Mouse (Mus musculus): ENCODE results near the gene Gpx1.
A peak's percentile ranks its signal among the peaks of the same experiment; 100 is the strongest.
"Not testable (repeated sequence)": the region's sequence is repeated elsewhere in the genome, so short reads cannot be mapped to it uniquely, and the experiment has no call there.

Gpx1 gene

DNA sequence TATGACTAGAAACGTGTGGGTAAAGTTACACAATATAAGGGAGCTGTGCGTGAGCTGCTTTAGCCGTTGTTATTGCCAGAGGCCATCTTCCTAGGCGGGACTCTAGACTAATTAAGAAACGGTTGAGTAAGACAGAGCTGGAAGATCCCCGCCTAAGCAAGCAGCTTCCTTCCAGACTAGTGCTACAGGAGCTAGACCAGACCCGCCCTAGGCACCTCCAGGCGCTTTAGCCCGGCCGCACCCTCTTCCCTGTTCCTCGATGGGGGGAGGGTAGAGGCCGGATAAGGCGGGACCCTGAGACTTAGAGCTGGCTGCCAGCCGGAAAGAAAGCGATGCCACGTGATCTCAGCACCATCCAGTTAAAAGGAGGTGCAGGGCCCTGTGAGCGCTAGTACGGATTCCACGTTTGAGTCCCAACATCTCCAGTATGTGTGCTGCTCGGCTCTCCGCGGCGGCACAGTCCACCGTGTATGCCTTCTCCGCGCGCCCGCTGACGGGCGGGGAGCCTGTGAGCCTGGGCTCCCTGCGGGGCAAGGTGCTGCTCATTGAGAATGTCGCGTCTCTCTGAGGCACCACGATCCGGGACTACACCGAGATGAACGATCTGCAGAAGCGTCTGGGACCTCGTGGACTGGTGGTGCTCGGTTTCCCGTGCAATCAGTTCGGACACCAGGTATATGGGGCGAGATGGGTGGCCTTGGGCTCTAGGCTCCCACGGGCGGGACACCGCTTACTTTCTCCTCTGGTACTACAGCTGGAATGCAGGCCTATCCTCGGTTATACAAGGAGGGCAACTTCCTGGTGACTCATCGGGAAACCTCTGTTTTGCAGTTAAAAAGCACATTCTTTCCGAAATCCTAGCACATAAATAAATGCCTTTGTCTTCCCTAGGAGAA is at the start of gene Gpx1:
Gene Gpx1 (plus strand): TSS at position 18 of the 896 bp plus-strand sequence.
- DNase-seq (ENCODE audit: low spot score in 2 of 2), result peak; percentile 61 to 68

DNA sequence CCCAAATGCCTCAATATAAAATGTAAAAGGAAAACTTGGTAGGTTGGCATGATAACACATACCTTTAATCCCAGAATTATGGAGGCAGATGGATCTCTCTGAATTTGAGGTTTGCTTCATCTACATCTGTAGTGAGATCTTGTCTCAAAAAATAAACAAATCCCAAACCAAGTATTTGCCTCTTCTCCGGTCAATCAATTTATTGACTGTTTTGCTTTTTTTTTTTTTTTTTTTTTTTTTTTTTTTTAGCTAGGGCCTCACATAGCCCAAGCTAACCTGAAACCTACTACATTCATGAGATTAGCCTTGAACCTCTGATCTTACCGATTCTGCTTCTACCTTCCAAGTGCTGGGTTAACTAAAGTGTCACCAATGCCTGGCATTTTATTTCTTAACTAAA is 49.4 kb upstream of the Gpx1 start:
- DNase-seq (ENCODE audit: low spot score in 2 of 2), result no peak

DNA sequence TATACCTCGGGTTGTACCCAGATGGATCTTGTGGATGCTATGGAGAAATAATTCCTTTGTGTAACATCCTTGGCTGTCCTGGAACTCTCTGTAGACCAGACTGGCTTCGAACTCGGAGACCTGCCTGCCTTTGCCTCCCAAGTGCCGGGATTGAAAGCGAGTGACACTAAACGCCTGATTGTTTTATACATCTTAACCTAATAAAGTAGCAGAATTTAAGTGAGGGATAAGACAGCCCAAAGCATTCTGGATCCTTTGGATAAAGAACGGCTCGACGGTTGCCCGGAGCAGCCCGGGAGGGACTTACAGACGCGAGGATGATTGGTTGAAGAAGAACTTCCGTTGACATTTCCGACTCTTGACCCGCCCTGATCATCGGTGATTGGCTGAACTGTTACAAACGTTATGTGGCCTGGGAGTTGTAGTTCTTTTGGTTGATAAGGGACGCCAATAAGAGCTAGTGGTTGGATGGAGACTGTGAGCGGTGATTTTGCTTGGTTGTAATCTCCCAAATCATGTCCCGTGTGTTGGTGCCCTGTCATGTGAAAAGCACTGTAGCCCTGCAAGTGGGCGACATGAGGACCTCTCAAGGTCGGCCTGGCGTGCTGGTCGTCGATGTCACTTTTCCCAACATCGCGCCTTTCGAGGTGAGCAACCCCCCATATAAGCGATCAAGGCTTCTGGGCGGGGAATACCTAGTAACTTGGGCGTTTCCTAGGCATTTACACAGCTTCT is 48.5 kb upstream of the Gpx1 start, which contains the start of gene Nicn1:
Gene Nicn1 (plus strand): TSS at position 414 of the 735 bp plus-strand sequence.
- DNase-seq (ENCODE audit: low spot score in 2 of 2), result peak; percentile 82 to 88

DNA sequence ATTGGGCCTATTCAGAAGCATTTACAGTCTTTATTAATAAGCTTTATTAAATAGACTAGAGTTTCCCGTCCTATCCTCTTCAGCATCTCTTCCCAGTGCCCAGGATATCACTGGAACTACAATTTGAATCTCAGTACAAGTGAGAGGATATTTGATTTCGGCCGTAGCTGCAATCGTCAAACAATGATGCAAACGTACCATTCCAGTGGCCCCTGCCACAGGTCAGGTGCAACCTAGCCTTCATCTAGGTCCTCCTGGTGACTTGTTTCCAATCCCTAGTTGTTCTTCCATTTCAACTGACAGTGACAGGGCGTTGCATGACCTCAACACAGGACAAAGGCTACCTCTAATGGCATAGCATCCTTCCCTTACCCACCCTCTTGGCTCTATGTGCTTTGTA is 47.9 kb upstream of the Gpx1 start:
- no peak for DNase-seq (ENCODE audit: low spot score in 2 of 2)

DNA sequence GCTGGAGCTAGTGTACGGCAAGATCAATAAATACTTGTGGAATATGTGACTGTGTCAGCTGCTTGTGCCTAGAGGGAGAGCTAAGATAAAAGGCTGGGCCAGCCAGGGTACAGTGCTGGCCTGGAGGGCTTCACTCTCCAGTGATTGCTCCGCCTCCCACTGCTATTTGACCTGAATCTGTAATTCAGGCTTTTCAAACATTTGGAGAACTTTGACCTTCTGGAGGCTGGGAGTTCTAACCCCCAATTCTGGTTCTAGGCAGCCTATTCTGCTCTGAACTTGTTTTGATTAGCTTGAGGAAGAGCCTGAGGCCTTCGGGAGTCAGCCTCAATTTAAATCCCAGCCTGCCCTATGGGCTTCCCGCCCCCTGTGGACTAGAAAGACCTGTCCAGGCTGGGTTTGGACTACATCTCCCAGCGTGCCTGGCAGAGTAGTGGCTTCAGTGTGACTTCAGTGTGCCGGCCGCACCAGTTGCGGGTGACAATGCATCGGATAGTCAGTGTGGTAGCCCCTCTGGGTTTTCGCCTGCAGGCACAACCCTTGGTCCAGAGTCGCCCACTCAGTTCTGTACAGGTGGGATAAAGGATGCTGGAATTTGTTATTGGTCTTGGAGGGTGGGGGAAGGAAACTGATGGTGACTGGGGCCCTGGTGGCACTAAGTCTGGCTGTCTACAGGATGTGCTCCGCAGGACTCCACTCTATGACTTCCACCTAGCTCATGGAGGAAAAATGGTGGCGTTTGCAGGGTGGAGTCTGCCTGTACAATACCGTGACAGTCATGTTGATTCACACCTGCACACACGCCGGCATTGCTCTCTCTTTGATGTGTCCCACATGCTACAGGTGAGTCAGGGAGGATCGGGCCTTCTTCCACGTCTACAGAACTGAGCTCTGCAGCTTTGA is 42.0 kb upstream of the Gpx1 start, which contains the start of gene Amt:
Gene Amt (plus strand): TSS at position 401 of the 903 bp plus-strand sequence.
- DNase-seq (ENCODE audit: low spot score in 2 of 2), result peak in 1 of 2 experiments; percentile 32

DNA sequence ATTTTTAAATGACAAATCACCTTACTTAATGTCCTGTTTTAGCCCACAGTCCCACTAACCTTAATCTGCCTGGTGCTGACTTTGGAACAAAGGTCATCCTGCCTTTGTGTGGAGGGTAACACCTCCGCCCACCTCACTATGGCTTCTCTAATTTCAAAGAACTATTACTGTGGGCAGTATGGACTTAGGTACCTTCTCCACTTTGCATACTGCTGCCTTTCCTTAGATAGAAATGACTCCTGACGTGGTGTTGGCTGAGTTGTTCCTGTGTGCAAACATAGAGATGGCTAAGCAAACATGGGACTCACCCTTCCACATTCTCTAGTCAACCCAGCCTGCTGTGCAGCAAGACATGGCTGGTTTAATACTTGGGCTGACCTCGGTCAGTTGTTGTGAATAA is 36.9 kb upstream of the Gpx1 start:
- DNase-seq (ENCODE audit: low spot score in 2 of 2), result no peak

DNA sequence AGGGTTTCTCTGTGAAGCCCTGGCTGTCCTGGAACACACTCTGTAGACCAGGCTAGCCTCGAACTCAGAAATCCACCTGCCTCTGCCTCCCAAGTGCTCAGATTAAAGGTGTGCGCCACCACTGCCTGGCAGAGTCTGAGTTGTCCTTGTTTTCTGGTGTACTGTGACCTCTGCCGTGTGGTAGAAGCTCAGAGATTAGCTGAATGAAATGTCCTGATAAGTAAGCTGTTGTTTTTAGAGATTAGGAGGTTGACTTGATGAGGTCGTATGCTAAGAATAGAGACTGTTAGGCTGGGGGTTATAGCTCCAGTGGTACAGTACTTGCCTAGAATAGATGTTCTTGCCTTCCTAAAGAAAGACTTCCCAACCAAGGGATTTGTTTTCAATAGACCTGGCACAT is 34.0 kb upstream of the Gpx1 start:
- no peak for DNase-seq (ENCODE audit: low spot score in 2 of 2)

DNA sequence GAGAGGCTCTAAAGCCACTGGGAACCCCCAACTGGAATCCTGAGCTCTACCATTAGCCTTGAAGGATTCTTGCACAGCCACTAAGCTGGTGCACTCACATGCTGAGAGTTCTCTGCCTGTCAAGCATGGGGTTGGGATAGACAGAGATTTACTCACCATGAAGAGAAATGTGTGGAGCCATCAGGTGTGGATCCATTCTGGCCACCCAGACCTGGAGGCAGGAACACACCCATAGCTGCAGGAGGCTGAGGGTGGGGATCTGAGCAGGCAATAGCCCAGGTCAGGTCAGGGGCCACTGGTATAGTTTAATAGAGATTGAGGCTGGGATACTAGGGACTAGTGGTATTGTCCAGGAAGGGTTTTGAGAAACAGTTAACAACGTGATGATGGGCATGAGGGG is 33.5 kb upstream of the Gpx1 start:
- no peak for DNase-seq (ENCODE audit: low spot score in 2 of 2)

DNA sequence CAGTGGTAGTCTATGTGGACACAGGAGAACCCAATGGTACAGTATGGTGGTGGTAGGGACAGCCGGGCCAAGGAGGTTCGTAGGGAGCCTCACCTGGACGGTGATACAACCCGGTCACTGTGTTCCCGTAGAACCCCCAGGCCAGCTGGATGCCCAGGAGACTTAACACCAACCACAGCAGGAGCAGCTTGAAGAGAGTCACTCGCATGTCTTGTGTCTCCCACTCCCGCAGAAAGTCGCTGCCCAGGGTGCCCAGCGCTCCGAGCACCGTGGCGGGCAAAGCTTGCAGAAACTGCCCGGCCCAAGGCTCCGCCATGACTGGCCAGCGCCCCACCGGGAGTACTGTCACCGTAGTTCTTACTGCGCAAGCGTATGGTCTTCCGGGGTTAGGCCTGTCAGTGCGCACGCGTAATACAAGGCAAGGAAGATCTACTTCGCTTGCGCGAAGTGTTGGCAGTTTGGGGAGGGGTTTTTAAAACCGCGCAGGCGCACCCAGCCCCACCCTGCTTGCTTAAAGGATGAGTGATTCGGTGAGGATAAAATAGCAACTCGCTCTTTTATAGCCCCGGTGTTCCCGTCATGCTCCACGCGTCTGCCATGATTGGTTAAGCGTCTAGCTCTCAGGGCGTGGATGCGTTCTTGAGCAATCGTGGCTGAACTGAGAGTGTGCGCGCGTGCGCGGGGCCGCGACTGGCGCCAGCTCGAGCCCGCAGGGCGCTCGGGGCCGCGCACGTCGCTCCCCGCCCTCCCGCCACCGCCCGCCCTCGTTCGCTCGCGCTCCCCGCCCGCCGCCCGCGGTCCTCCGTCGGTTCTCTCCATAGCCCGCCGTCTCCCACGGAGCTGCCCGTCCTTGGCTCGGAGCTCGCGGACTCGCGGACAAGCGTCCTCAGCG is 32.8 kb upstream of the Gpx1 start, which contains the start of the genes Rhoa and Tcta:
Gene Rhoa (plus strand): TSS at position 501 of the 892 bp plus-strand sequence.
Gene Tcta (minus strand): TSS at position 532 of the 892 bp plus-strand sequence.
- peak; percentile 97 for DNase-seq (ENCODE audit: low spot score in 2 of 2)

DNA sequence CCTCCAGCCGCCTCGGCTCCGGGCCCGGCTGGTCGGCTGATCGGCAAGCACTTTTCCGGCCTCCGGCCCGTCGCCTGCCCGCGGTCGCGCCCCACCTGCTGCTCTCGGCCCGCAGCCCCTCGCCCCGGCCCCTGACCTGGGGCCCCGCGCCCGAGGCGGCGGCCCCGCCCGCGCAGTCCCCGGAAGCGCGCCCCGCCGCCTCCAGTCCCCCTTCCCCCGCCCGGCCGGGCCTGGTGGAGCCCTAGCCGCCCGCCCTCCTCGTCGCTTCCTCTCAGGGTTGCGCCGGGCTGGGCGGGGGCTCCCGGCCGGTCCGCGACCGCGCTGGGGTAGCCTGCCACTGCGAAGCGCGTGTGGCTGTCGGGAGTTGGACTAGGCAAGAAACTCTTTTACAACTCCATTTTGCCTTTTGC is 32.1 kb upstream of the Gpx1 start:
- peak in 1 of 2 experiments; percentile 26 for DNase-seq (ENCODE audit: low spot score in 2 of 2)

DNA sequence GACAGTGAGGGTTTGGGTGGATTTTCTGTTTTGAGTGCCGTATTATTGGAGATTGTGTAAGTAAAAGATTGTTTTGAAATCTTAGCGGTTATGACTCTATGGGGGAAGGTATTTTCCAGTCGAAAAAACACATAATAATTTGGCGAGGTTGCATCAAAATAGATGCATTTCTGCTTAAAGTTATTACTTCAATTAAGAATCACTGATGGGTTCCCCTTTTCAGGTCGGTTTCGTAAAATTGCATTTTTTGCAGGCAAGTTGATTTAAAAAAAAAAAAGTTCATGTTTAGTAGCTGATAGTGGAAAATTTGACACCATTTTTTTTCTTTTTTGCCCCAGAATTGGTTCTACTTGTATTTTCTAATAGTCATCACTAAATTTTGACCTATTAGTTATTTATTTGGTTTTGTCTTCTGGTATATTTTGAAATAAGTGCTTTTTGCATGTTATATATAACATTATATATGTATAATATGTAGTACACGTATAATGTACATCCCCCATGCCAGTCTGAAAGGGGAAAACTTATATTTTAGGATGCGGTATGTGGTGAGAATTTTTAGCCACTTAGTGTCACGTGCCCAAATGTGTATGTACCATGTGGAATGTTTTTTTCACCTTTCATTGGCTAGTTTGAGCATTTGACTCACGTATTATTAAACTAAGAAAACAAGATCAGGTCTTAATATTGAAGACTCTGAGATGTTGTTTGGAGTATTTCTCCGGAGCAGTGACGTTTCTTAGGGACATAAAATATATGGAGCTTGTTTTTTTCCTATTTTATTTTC is 31.5 kb upstream of the Gpx1 start:
- no peak for DNase-seq (ENCODE audit: low spot score in 2 of 2)

DNA sequence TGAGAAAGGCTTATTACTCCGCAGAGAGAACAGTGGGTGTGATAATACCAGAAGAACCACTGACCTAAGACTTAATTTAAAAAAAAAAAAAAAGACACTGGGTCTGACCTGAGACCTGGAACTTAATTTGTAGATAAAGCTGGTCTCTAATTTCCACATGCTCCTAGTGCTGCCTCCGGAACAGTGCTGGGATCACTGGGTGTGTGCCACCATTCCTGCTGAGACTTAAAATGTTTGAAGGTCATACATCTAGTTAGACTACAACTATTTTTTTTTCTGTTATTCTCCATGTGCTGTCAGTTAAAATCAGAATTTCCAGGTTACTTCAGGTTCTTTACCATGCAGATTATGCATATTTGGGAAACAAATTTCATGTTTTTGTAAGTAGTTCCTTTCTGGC is 30.6 kb upstream of the Gpx1 start:
- no peak for DNase-seq (ENCODE audit: low spot score in 2 of 2)

DNA sequence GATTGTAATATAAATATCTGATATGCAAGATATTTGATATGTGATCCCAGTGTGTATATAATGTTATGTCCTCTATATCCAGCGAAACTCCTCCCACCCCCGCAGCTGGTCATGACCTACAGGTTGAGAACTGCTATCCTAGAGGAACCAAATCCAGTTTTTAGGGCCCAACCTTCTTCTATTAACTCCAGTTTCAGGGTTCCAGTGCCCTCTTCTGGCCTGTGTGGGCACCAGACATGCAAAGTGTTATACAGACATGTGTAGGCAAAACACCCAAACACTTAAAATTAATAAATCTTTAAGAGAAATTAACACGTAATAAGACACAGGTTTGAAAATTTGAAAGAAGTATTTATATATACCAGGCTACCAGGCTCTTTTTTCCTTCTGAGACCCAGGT is 21.1 kb upstream of the Gpx1 start:
- no peak for DNase-seq (ENCODE audit: low spot score in 2 of 2)

DNA sequence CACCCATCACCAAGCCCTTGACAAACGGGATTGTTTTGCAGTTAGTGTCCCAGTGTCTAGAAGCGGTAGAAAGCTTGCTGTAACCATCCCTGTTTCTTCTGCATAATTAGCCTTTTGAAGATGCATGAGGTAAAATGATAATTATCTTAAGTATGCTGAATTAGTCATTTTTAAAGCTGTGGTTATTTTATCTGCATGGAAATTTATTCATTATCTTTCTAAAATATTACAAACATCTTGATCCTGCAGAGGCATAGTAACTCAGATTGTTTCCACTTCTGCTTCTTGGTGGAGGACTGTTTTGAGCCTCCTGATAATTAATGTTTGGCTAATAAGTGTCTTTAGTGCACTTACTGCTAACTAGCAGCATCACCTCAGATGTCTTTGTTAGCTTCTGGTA is 20.2 kb upstream of the Gpx1 start:
- DNase-seq (ENCODE audit: low spot score in 2 of 2), result no peak

DNA sequence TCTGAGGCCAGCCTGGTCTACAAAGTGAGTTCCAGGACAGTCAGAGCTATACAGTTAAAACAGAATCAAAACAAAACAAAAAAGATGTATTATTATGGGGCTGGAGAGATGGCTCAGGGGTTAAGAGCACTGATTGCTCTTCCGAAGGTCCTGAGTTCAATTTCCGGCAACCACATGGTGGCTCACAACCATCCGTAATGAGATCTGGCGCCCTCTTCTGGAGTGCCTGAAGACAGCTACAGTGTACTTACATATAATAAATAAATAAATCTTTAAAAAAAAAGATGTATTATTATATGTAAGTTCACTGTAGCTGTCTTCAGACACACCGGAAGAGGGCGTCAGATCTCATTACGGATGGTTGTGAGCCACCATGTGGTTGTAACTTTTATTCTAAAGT is 16.6 kb upstream of the Gpx1 start:
- not testable (repeated sequence) for DNase-seq (ENCODE audit: low spot score in 2 of 2)

DNA sequence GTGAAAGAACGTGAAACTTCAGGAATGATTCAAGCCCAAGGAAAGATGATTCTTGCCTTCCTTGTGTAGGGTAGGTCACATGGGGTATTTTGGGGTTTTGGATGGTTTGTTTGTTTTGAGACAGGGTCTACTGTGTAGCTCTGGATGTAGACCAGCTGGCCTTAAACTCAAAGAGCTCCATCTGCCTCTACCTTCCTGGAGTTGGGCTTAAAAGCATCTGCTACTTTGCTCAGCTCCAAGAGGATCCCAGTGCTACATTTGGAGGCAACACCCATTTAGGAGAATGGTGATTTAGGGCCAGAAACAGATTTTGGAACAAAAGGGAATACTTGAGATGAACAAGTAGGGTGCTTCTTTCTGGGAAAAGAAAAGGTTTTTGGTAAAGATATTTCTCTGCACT is 13.9 kb upstream of the Gpx1 start:
- no peak for DNase-seq (ENCODE audit: low spot score in 2 of 2)

DNA sequence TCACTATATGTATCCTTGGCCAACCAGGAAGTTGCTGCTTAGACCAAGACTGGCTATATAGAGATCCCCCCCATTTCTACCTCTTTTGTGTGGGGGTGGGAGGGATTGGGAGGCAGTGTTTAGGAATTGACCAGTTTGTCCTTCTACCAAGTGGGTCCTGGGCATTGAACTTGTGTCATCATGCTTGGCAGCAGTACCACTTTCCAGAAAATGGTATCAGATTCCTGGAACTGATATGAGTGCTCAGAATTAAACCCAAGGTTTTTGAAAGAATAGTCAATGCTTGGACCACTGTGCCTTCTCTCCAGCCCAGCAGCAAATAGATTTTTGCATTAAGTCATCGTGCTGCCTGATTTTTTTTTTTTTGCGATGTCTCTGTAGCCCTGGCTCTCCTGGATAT is 12.9 kb upstream of the Gpx1 start:
- DNase-seq (ENCODE audit: low spot score in 2 of 2), result no peak

DNA sequence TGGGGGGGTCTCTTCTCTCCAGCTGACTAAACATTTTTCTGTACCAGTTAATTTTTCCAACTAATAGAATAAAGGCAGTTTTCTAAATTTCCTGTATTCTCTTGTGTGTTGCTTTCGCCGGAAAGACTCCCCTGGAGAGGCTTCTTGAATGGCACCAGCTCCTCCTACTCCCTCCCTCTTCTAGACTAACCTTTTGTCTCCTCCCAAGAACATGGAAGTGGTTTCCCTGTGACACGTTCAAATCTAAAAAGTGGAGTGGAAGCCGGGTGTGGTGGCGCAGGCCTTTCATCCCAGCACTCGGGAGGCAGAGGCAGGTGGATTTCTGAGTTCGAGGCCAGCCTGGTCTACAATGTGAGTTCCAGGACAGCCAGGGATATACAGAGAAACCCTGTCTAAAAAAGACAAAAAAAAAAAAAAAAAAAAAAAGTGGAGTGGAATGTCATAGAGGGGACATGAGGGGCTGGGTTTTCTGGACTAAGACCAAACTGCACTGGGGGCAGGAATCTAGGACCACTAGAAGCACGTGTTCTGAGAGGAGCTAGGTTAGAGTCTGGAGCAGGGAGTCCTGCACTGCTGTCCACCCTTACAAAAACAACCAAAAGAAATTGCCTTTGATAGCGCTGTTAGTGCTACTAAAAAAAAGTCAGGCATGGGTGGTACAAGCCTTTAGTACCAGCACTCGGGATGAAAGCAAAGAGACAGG is 704 bp upstream of the Gpx1 start:
- no peak for DNase-seq (ENCODE audit: low spot score in 2 of 2)

DNA sequence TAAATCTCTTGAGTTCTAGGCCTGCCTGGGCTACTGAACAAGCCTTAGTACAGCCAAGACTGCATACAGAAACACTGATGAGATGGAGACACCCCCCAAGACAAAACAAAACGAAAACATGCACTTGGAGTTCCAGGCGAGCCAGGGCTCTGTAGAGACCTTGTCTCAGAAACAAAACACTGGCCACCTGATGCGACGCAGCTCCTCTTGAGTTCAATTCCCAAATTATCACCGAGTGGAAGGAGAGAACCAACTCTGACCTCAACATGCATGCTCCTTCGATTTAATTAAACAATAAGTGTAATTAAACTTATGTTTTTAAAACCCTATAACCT is 185 bp upstream of the Gpx1 start:
- DNase-seq (ENCODE audit: low spot score in 2 of 2), result no peak

All from frontal cortex, postnatal 25 days (tissue).